In the genomic region with DNA sequence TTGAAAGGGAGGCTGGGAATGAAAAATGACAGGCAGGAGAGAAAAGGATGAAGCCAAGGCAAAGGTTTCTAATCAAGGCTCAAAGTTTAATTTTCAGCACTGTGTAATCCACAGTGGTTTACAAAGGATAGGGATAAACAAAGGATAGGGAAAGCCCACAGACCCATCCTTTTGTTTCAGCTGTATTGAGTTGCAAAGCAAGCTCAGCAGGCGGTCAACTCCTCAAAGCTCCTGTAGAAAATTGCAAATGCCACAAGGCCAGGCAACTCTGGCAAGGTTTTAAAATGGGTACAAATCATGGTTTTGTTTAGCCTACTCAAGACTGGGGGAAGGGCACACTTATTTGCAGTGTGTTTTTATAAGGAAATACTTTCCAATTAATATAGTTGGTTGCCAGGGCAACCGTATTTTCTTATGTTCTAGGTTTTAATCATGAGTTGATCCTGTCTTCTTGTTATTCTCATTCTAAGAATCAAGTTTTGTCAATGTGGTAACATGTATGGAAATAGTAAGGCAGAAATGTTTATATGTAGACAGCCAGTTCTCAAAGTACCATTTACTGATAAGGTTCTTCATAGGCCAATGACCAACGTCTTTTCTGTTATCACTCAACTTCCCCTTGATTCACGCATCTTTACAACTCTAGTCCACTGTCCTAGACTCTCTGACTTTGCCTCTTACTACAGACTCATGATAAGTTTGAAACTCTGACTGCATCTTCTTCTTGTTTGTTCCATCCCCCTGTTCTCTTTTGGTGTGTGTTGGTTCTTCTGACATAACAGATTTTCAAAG, we compare ENCODE assay signal across 32 mouse cellular contexts.
DNase-seq lines count a peak whose midpoint lies in the region; ATAC-seq and TF ChIP-seq lines count a peak whose summit lies in the region.
"Had no signal": no experiment of that assay in that cellular context is flagged by ENCODE, and none has a peak within 500 bp of the region (broad histone marks: within the 10 kb centered on the region; RNA-seq: fewer than 3 reads in every experiment).

No protein-coding gene starts in this region.

- no peak overlapping the region for H3K4me3 ChIP-seq in hindbrain, embryonic 12.5 days
- no peak overlapping the region for H3K4me3 ChIP-seq in hindbrain, embryonic 13.5 days
- no peak overlapping the region for H3K4me3 ChIP-seq in heart, adult 2 months
- H3K4me3 ChIP-seq: embryonic facial prominence, embryonic 13.5 days; erythroblast, embryonic 14.5 days; forebrain, embryonic 12.5 days; heart, embryonic 10.5 days; heart, embryonic 15.5 days; hindbrain, embryonic 15.5 days; layer of hippocampus, adult 2 months; left cerebral cortex, adult 2 months; limb, embryonic 12.5 days; liver, embryonic 15.5 days had no signal

- no peak overlapping the region for H3K4me2 ChIP-seq in hindbrain, embryonic 12.5 days (replicated peaks)
- H3K4me2 ChIP-seq in hindbrain, embryonic 13.5 days, result no peak overlapping the region
- H3K4me2 ChIP-seq: embryonic facial prominence, embryonic 13.5 days; forebrain, embryonic 12.5 days; heart, embryonic 15.5 days; hindbrain, embryonic 15.5 days; limb, embryonic 12.5 days; liver, embryonic 15.5 days; lung, embryonic 14.5 days; midbrain, embryonic 11.5 days had no signal

- no peaks in the 10 kb centered on the region for H3K27me3 ChIP-seq in hindbrain, embryonic 12.5 days
- no peaks in the 10 kb centered on the region for H3K27me3 ChIP-seq in hindbrain, embryonic 13.5 days
- H3K27me3 ChIP-seq in heart, adult 2 months (ENCODE audit: control insufficient read depth, insufficient read depth, low read length), result no peaks in the 10 kb centered on the region
- H3K27me3 ChIP-seq: embryonic facial prominence, embryonic 13.5 days; forebrain, embryonic 12.5 days; heart, embryonic 15.5 days; hindbrain, embryonic 15.5 days; limb, embryonic 12.5 days; liver, embryonic 15.5 days had no signal

- no peaks in the 10 kb centered on the region for H3K9me3 ChIP-seq in hindbrain, embryonic 12.5 days (replicated peaks)
- no peaks in the 10 kb centered on the region for H3K9me3 ChIP-seq in hindbrain, embryonic 13.5 days
- H3K9me3 ChIP-seq: embryonic facial prominence, embryonic 13.5 days; forebrain, embryonic 12.5 days; G1E; heart, embryonic 10.5 days; heart, embryonic 15.5 days; hindbrain, embryonic 15.5 days; limb, embryonic 12.5 days; liver, embryonic 15.5 days had no signal

- no peak overlapping the region for H3K27ac ChIP-seq in hindbrain, embryonic 12.5 days
- no peak overlapping the region for H3K27ac ChIP-seq in hindbrain, embryonic 13.5 days
- H3K27ac ChIP-seq in heart, adult 2 months, result no peak overlapping the region
- H3K27ac ChIP-seq: embryonic facial prominence, embryonic 13.5 days; forebrain, embryonic 12.5 days; heart, embryonic 10.5 days; heart, embryonic 15.5 days; hindbrain, embryonic 15.5 days; layer of hippocampus, adult 2 months; left cerebral cortex, adult 2 months; limb, embryonic 12.5 days; liver, embryonic 15.5 days; stomach, postnatal 0 days had no signal

- TF ChIP-seq POLR2A in heart, adult 2 months (IDR thresholded peaks at IDR 0.05; ENCODE audit: insufficient read depth, low read depth, low read length), result no peak

- no peak overlapping the region for H3K9ac ChIP-seq in hindbrain, embryonic 12.5 days
- H3K9ac ChIP-seq in hindbrain, embryonic 13.5 days, result no peak overlapping the region
- no peak overlapping the region for H3K9ac ChIP-seq in heart, adult 2 months (ENCODE audit: low read depth, low read length)
- H3K9ac ChIP-seq: embryonic facial prominence, embryonic 13.5 days; forebrain, embryonic 12.5 days; heart, embryonic 15.5 days; hindbrain, embryonic 15.5 days; limb, embryonic 12.5 days; liver, embryonic 15.5 days; lung, embryonic 14.5 days had no signal

- peak; percentile 22; the same call in 1 of the 2 replicates for ATAC-seq in hindbrain, embryonic 12.5 days (ENCODE audit: low FRiP score)
- ATAC-seq in hindbrain, embryonic 13.5 days (ENCODE audit: low FRiP score), result no peak
- ATAC-seq: CD4-positive, CD25-positive, alpha-beta regulatory T cell, adult 4 months had no signal

- no peak for TF ChIP-seq EP300 in heart, adult 2 months (IDR thresholded peaks at IDR 0.05; ENCODE audit: insufficient read depth, low read depth, low read length)

- H3K36me3 ChIP-seq in hindbrain, embryonic 12.5 days, result no peaks in the 10 kb centered on the region
- H3K36me3 ChIP-seq in hindbrain, embryonic 13.5 days, result no peaks in the 10 kb centered on the region
- no peaks in the 10 kb centered on the region for H3K36me3 ChIP-seq in heart, adult 2 months (ENCODE audit: control insufficient read depth, insufficient read depth, low read length)
- H3K36me3 ChIP-seq: embryonic facial prominence, embryonic 13.5 days; forebrain, embryonic 12.5 days; G1E; heart, embryonic 10.5 days; heart, embryonic 15.5 days; hindbrain, embryonic 15.5 days; limb, embryonic 12.5 days; liver, embryonic 15.5 days had no signal

- intact Hi-C loops in heart, adult 2 months (cut with DNase I), result no loop called here

- DNase-seq in ES-CJ7 (ENCODE audit: low read depth, low spot score), result peak; percentile 94
- peak; percentile 48 for DNase-seq in Muller cell, postnatal 12 days (ENCODE audit: inconsistent ontology term)
- DNase-seq in retina, postnatal 1 day, result peak; percentile 47
- no peak for DNase-seq in heart, adult 2 months
- DNase-seq in urinary bladder, postnatal 36 days (ENCODE audit: low spot score in 2 of 2), result no peak
- DNase-seq: adrenal gland, adult 8-10 months; cerebellum, adult 2 months; cerebellum, postnatal 14 days; gastrocnemius, postnatal 14 days; kidney, adult 2 months; kidney, postnatal 36 days; lung, embryonic 14.5 days; lung, postnatal 14 days; right cerebral cortex, postnatal 4 days; thymus, adult 18-20 months; thymus, postnatal 25 days had no signal

- H3K4me1 ChIP-seq in hindbrain, embryonic 12.5 days, result no peaks in the 10 kb centered on the region
- H3K4me1 ChIP-seq in hindbrain, embryonic 13.5 days (replicated peaks), result no peaks in the 10 kb centered on the region
- no peaks in the 10 kb centered on the region for H3K4me1 ChIP-seq in heart, adult 2 months (ENCODE audit: control insufficient read depth, insufficient read depth, low read length)
- H3K4me1 ChIP-seq: embryonic facial prominence, embryonic 13.5 days; heart, embryonic 10.5 days; heart, embryonic 15.5 days; hindbrain, embryonic 15.5 days; limb, embryonic 12.5 days; liver, embryonic 15.5 days had no signal

- H3K79me2 ChIP-seq in heart, adult 2 months (replicated peaks; ENCODE audit: control insufficient read depth, insufficient read depth, low read length), result no peaks in the 10 kb centered on the region

- no peak for TF ChIP-seq CTCF in heart, adult 2 months (IDR thresholded peaks at IDR 0.05)

- 34% methylated on average over 4 of the region's 4 CpGs for WGBS in hindbrain, embryonic 12.5 days
- 29% methylated on average over 4 of the region's 4 CpGs for WGBS in hindbrain, embryonic 13.5 days
- WGBS in heart, adult 2 months, result 51% methylated on average over 4 of the region's 4 CpGs

Comparison
In these comparisons a context has a peak if more than half of its experiments do, and no peak if none do; other contexts are left out.
1. DNase-seq: peak in ES-CJ7 (single experiment), Muller cell, postnatal 12 days (single experiment) and retina, postnatal 1 day (single experiment); none in heart, adult 2 months (0 of 2) and urinary bladder, postnatal 36 days (0 of 2).